Mouse (Mus musculus) fibroblast of lung, adult 2 months (primary cell): ENCODE measurements around the gene Asprv1.

Experiments used
- DNase-seq: peaks from one replicate; pipeline ENCODE4 v3.0.0-alpha.2; 2011; ENCODE audit warnings: low read depth

Asprv1 gene

GRCm38 (mm10) chr6:86665560-86666307 is 37.8 kb downstream of the Asprv1 start:
- DNase-seq: no peak

GRCm38 (mm10) chr6:86667061-86667460 is 39.1 kb downstream of the Asprv1 start:
- DNase-seq: no peak

- DNase-seq: no peak
These were observed 40.7 kb downstream of the Asprv1 start, which contains the start of gene Mxd1 for GRCm38 (mm10) chr6:86668580-86669239. Mxd1 (minus strand) TSS chr6:86669161.

DNA sequence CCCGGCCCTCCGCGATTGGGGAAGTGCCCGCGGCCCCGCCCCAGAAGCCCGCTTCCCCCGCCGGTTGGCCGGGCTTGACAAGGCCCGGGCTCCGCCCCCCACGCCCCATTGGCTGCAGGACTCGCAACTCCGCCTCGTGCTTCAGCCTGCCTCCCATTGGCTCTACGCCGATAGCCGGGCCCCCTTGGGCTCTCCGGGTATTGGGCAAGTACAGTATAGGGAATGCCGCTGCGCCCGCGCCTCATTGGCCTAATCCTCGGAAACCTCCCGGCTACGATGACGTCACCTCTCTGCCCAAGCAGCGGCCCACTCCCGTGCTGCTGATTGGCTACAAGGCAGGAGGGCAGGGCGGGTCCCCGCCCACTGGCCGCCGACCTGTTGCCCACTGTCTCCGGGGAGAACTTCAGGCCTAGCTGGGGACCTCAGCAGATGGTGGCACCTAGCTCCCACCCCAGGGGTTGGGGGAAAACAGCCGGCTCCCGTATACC is 41.3 kb downstream of the Asprv1 start:
- DNase-seq: peak; percentile 100

- DNase-seq: peak; percentile 54
These were observed 42.9 kb downstream of the Asprv1 start for GRCm38 (mm10) chr6:86670873-86671272.

GRCm38 (mm10) chr6:86678341-86678740 is 50.4 kb downstream of the Asprv1 start:
- DNase-seq: no peak
